In genomic region chr2:30119641-30120051, GRCm38 (mm10) we compare ENCODE assay signal across 8 mouse cellular contexts. TPM values are rescaled to one million over a fixed set of nuclear protein-coding genes. Genes with fewer than 3 reads are reported as not detected.
A peak's percentile ranks its signal among the peaks of the same experiment; 100 is the strongest.
DNase-seq lines count a peak whose midpoint lies in the region; ATAC-seq and TF ChIP-seq lines count a peak whose summit lies in the region.

No protein-coding gene starts in this region.

- peaks cover 28% of the 10 kb centered on the region for H3K36me3 ChIP-seq in E14TG2a.4 (ENCODE audit: insufficient read depth, low read length)
- H3K36me3 ChIP-seq in embryonic facial prominence, embryonic 13.5 days: peaks cover 20% of the 10 kb centered on the region
- H3K36me3 ChIP-seq in kidney, adult 2 months (ENCODE audit: control insufficient read depth, insufficient read depth, low read length): no peaks in the 10 kb centered on the region

- TF ChIP-seq CTCF in E14TG2a.4 (conservative IDR thresholded peaks at IDR 0.05; ENCODE audit: low read length): no peak
- no peak for TF ChIP-seq CTCF in olfactory bulb, adult 2 months (IDR thresholded peaks at IDR 0.05; ENCODE audit: insufficient read depth, low read depth, low read length)
- TF ChIP-seq CTCF in kidney, adult 2 months (conservative IDR thresholded peaks at IDR 0.05; ENCODE audit: insufficient read depth, insufficient read length, low read depth, low read length): no peak

- H3K9me3 ChIP-seq in E14TG2a.4 (ENCODE audit: low read length): no peaks in the 10 kb centered on the region
- H3K9me3 ChIP-seq in embryonic facial prominence, embryonic 13.5 days: no peaks in the 10 kb centered on the region

- no peaks in the 10 kb centered on the region for H3K27me3 ChIP-seq in E14TG2a.4 (ENCODE audit: insufficient read depth, low read length)
- no peaks in the 10 kb centered on the region for H3K27me3 ChIP-seq in embryonic facial prominence, embryonic 13.5 days
- H3K27me3 ChIP-seq in kidney, adult 2 months (replicated peaks; ENCODE audit: control insufficient read depth, insufficient read depth, low read length): no peaks in the 10 kb centered on the region

- DNase-seq in layer of hippocampus, adult 9-10 months (ENCODE audit: low spot score): peak; percentile 74
- no peak for DNase-seq in cerebellum, adult 11 months
- DNase-seq in kidney, adult 2 months: no peak
- no peak for DNase-seq in cerebellum, adult 9-10 months

- H3K4me1 ChIP-seq in E14TG2a.4 (replicated peaks; ENCODE audit: low read depth, low read length): peaks cover 72% of the 10 kb centered on the region
- H3K4me1 ChIP-seq in embryonic facial prominence, embryonic 13.5 days: peaks cover 17% of the 10 kb centered on the region
- peaks cover 35% of the 10 kb centered on the region for H3K4me1 ChIP-seq in olfactory bulb, adult 2 months (ENCODE audit: control insufficient read depth, insufficient read depth, low read length)
- peaks cover 12% of the 10 kb centered on the region; the same call in 1 of the 2 replicates for H3K4me1 ChIP-seq in kidney, adult 2 months (ENCODE audit: control insufficient read depth, insufficient read depth, low read length)

- peak overlapping the region; percentile 37 for H3K9ac ChIP-seq in embryonic facial prominence, embryonic 13.5 days

- TF ChIP-seq POLR2A in olfactory bulb, adult 2 months (IDR thresholded peaks at IDR 0.05; ENCODE audit: insufficient read depth, low read depth, low read length): no peak
- no peak for TF ChIP-seq POLR2A in kidney, adult 2 months (IDR thresholded peaks at IDR 0.05; ENCODE audit: low read depth, low read length)

- no peak overlapping the region for H3K4me2 ChIP-seq in embryonic facial prominence, embryonic 13.5 days

- ATAC-seq in embryonic facial prominence, embryonic 13.5 days (ENCODE audit: insufficient number of reproducible peaks, insufficient read depth, low FRiP score, low TSS enrichment, low read depth): no peak
- ATAC-seq in megakaryocyte progenitor cell, adult 5-6 weeks (replicated peaks; ENCODE audit: poor library complexity): no peak

- no peak overlapping the region for H3K27ac ChIP-seq in embryonic facial prominence, embryonic 13.5 days
- peak overlapping the region; percentile 86 for H3K27ac ChIP-seq in olfactory bulb, adult 2 months (ENCODE audit: insufficient read depth, low read depth, low read length)
- no peak overlapping the region for H3K27ac ChIP-seq in kidney, adult 2 months (ENCODE audit: insufficient read depth, low read depth, low read length)

- peak overlapping the region; percentile 27 for H3K4me3 ChIP-seq in E14TG2a.4 (replicated peaks; ENCODE audit: low read length)
- no peak overlapping the region for H3K4me3 ChIP-seq in embryonic facial prominence, embryonic 13.5 days
- 0 out of 2 replicates have a peak overlapping the region, but pooled peaks have one; percentile 2 for H3K4me3 ChIP-seq in olfactory bulb, adult 2 months (ENCODE audit: insufficient read depth, low read depth, low read length)
- H3K4me3 ChIP-seq in kidney, adult 2 months (ENCODE audit: insufficient read depth, low read depth, low read length): no peak overlapping the region

- WGBS in embryonic facial prominence, embryonic 13.5 days: 32% methylated on average over 6 of the region's 6 CpGs
- 11% methylated on average over 6 of the region's 6 CpGs for WGBS in olfactory bulb, adult 2 months
- WGBS in kidney, adult 2 months: 45% methylated on average over 6 of the region's 6 CpGs

RNA-seq across cellular contexts. Expression of gene Zer1, which starts 4.7 kb away (rescaled TPM):
- polyA plus RNA-seq in embryonic facial prominence, embryonic 13.5 days (2015; fragmentation: Nextera tagmentation; extraction: Ambion mirVana): 12.7 and 13.5 TPM in 2 replicates
- polyA plus RNA-seq in olfactory bulb, adult 2 months (2012; ENCODE audit: insufficient read depth, insufficient read length, low replicate concordance, missing spikeins): not detected in 2 replicates
- 8.8 and 9.4 TPM in 2 replicates for total RNA-seq in megakaryocyte progenitor cell, adult 5-6 weeks (2015)
- total RNA-seq in megakaryocyte progenitor cell, adult 5-6 weeks (2017): 6.9 and 7.9 TPM in 2 replicates
- 45.8 and 59.5 TPM in 2 replicates for polyA plus RNA-seq in kidney, adult 2 months (2012; rRNA removed)

RNA-seq across cellular contexts. Expression of gene Tbc1d13, which starts 13.9 kb away (rescaled TPM):
- polyA plus RNA-seq in embryonic facial prominence, embryonic 13.5 days (2015; fragmentation: Nextera tagmentation; extraction: Ambion mirVana): 11.1 and 13.7 TPM in 2 replicates
- not detected in 2 replicates for polyA plus RNA-seq in olfactory bulb, adult 2 months (2012; ENCODE audit: insufficient read depth, insufficient read length, low replicate concordance, missing spikeins)
- total RNA-seq in megakaryocyte progenitor cell, adult 5-6 weeks (2015): 28.8 and 29.0 TPM in 2 replicates
- total RNA-seq in megakaryocyte progenitor cell, adult 5-6 weeks (2017): 47.2 and 65.0 TPM in 2 replicates
- polyA plus RNA-seq in kidney, adult 2 months (2012; rRNA removed): 156 and 161 TPM in 2 replicates

RNA-seq across cellular contexts. Expression of gene Zdhhc12, which starts 26.2 kb away (rescaled TPM):
- polyA plus RNA-seq in embryonic facial prominence, embryonic 13.5 days (2015; fragmentation: Nextera tagmentation; extraction: Ambion mirVana): 24.0 and 25.3 TPM in 2 replicates
- polyA plus RNA-seq in olfactory bulb, adult 2 months (2012; ENCODE audit: insufficient read depth, insufficient read length, low replicate concordance, missing spikeins): not detected in 2 replicates
- 17.4 and 18.2 TPM in 2 replicates for total RNA-seq in megakaryocyte progenitor cell, adult 5-6 weeks (2015)
- total RNA-seq in megakaryocyte progenitor cell, adult 5-6 weeks (2017): 10.7 and 13.3 TPM in 2 replicates
- 49.0 and 69.1 TPM in 2 replicates for polyA plus RNA-seq in kidney, adult 2 months (2012; rRNA removed)

RNA-seq across cellular contexts. Expression of gene Pkn3, which starts 42.2 kb away (rescaled TPM):
- 7.6 and 11.4 TPM in 2 replicates for polyA plus RNA-seq in embryonic facial prominence, embryonic 13.5 days (2015; fragmentation: Nextera tagmentation; extraction: Ambion mirVana)
- polyA plus RNA-seq in olfactory bulb, adult 2 months (2012; ENCODE audit: insufficient read depth, insufficient read length, low replicate concordance, missing spikeins): not detected in 2 replicates
- total RNA-seq in megakaryocyte progenitor cell, adult 5-6 weeks (2015): 3.1 and 3.6 TPM in 2 replicates
- 7.9 and 10.2 TPM in 2 replicates for total RNA-seq in megakaryocyte progenitor cell, adult 5-6 weeks (2017)
- polyA plus RNA-seq in kidney, adult 2 months (2012; rRNA removed): 4.7 and 4.8 TPM in 2 replicates

RNA-seq across cellular contexts. Expression of gene Endog, which starts 51.6 kb away (rescaled TPM):
- polyA plus RNA-seq in embryonic facial prominence, embryonic 13.5 days (2015; fragmentation: Nextera tagmentation; extraction: Ambion mirVana): 12.4 and 15.2 TPM in 2 replicates
- not detected in 2 replicates for polyA plus RNA-seq in olfactory bulb, adult 2 months (2012; ENCODE audit: insufficient read depth, insufficient read length, low replicate concordance, missing spikeins)
- 10.2 and 12.7 TPM in 2 replicates for total RNA-seq in megakaryocyte progenitor cell, adult 5-6 weeks (2015)
- 4.0 and 11.6 TPM in 2 replicates for total RNA-seq in megakaryocyte progenitor cell, adult 5-6 weeks (2017)
- polyA plus RNA-seq in kidney, adult 2 months (2012; rRNA removed): 78.0 and 98.0 TPM in 2 replicates

Comparison
In these comparisons a context has a peak if more than half of its experiments do, and no peak if none do; other contexts are left out.
1. H3K4me3 ChIP-seq: peak in E14TG2a.4 (single experiment) and olfactory bulb, adult 2 months (single experiment); none in embryonic facial prominence, embryonic 13.5 days (single experiment) and kidney, adult 2 months (single experiment).